Mouse (Mus musculus) ES-E14 (cell line): Measurements from ENCODE around the gene 9130230L23Rik. TPM values are rescaled to one million over a fixed set of nuclear protein-coding genes. Genes with fewer than 3 reads are reported as not detected.

ENCODE experiments used
- DNase-seq: peaks from one replicate; pipeline ENCODE4 v3.0.0-alpha.2; 2013; ENCODE audit warnings: low read depth, low spot score
- H3K27ac ChIP-seq: 2 replicates; pipeline ENCODE4 v1.5.1; 2012; ENCODE audit warnings: low read depth, mild to moderate bottlenecking, low read length, moderate library complexity, mixed read lengths; ENCODE audit not compliant: poor library complexity, insufficient read depth, severe bottlenecking
- H3K36me3 ChIP-seq: 2 replicates; pipeline ENCODE4 v1.6.1; 2012; ENCODE audit warnings: mild to moderate bottlenecking, low read length, moderate library complexity, mixed read lengths; ENCODE audit not compliant: control insufficient read depth, poor library complexity, insufficient read depth, severe bottlenecking
- H3K4me1 ChIP-seq, 2 experiments: fragments of 150-350 bp in 1 of 2; sonication (generic) in 1 of 2; 2 replicates each; pipeline ENCODE4 v1.6.1; 2012; ENCODE audit warnings: low read length in 2 of 2, mild to moderate bottlenecking in 1 of 2, mixed read lengths in 1 of 2; ENCODE audit not compliant: control insufficient read depth in 2 of 2, insufficient read depth in 2 of 2, poor library complexity in 1 of 2
- H3K4me3 ChIP-seq, 2 experiments: fragments of 150-350 bp in 1 of 2; sonication (generic) in 1 of 2; 2 replicates each; pipeline ENCODE4 v1.5.1; 2012; ENCODE audit warnings: low read length in 2 of 2, low read depth in 1 of 2, mild to moderate bottlenecking in 1 of 2, mixed read lengths in 1 of 2; ENCODE audit not compliant: insufficient read depth in 1 of 2, poor library complexity in 1 of 2, severe bottlenecking in 1 of 2
- H3K9ac ChIP-seq: 2 replicates; pipeline ENCODE4 v1.6.1; 2012; ENCODE audit warnings: low read depth, mild to moderate bottlenecking, low read length, mixed read lengths; ENCODE audit not compliant: poor library complexity, insufficient read depth, severe bottlenecking
- H3K9me3 ChIP-seq: fragments of 150-350 bp; sonication (generic); 2 replicates; pipeline ENCODE4 v1.6.1; 2012; ENCODE audit warnings: low read depth, mild to moderate bottlenecking, low read length; ENCODE audit not compliant: control insufficient read depth, insufficient read depth
- CHD2 ChIP-seq: IDR thresholded peaks from 2 replicates; pipeline ENCODE4 v1.6.1; 2014; ENCODE audit warnings: mild to moderate bottlenecking, low read depth, low read length, inconsistent platforms
- HCFC1 ChIP-seq: IDR thresholded peaks from 2 replicates; pipeline ENCODE4 v1.6.1; 2012; ENCODE audit warnings: low read length, inconsistent platforms, borderline replicate concordance; ENCODE audit not compliant: insufficient read depth
- MAFK ChIP-seq: IDR thresholded peaks from 2 replicates; pipeline ENCODE4 v1.6.1; 2014; ENCODE audit warnings: mild to moderate bottlenecking, low read depth, low read length, inconsistent platforms; ENCODE audit not compliant: insufficient read depth
- ZC3H11A ChIP-seq: IDR thresholded peaks from 2 replicates; pipeline ENCODE4 v1.6.1; 2012; ENCODE audit warnings: low read depth, mild to moderate bottlenecking, inconsistent platforms, low read length, borderline replicate concordance
- ZNF384 ChIP-seq: IDR thresholded peaks from 2 replicates; pipeline ENCODE4 v1.6.1; 2012; ENCODE audit warnings: low read depth, low read length, inconsistent platforms
- in situ Hi-C, 2 experiments: fragments of 600-800 bp; cut with MboI; formaldehyde crosslinking; loops; one replicate each; pipeline ENCODE4 v1.15.1; 2025; ENCODE audit warnings: low sequenced_read_pairs in 2 of 2, inconsistent platforms in 1 of 2; ENCODE audit not compliant: unreplicated experiment in 2 of 2
- total RNA-seq: library from RNA; depleted of rRNA; stranded (reverse); fragments of 300-350 nt; gene quantifications from 2 replicates; pipeline ENCODE4 v1.2.3, GENCODE M21; 2012

The 9130230L23Rik gene
- total RNA-seq, 1 experiment = 0.36 TPM

GRCm38 (mm10) chr5:66031699-66032098 lies 27.6 kb upstream of the 9130230L23Rik start:
- no peak for DNase-seq
- TF ChIP-seq CHD2 (no peak), HCFC1 (no peak), ZC3H11A (no peak), ZNF384 (no peak), MAFK (no peak)
- Histone ChIP-seq H3K9me3 (no peaks in the 10 kb centered on the region), H3K27ac (no peak overlapping the region), H3K4me1 (peaks cover 0 to 4% of the 10 kb centered on the region in 2 experiments; a peak in 1 of 4 replicates), H3K36me3 (peaks cover 3% of the 10 kb centered on the region; the same call in 1 of the 2 replicates), H3K4me3 (no peak overlapping the region), H3K9ac (no peak overlapping the region)
- in situ Hi-C loops = no loop called here

GRCm38 (mm10) chr5:66028232-66028631 lies 24.1 kb upstream of the 9130230L23Rik start:
- Histone ChIP-seq H3K4me1 (peaks cover 0 to 3% of the 10 kb centered on the region in 2 experiments; a peak in 1 of 4 replicates), H3K36me3 (peaks cover 12% of the 10 kb centered on the region; the same call in 1 of the 2 replicates), H3K9me3 (no peaks in the 10 kb centered on the region), H3K9ac (no peak overlapping the region), H3K27ac (no peak overlapping the region), H3K4me3 (no peak overlapping the region)
- TF ChIP-seq CHD2 (no peak), ZC3H11A (no peak), MAFK (no peak), HCFC1 (no peak), ZNF384 (no peak)
- no peak for DNase-seq
- in situ Hi-C loops = no loop called here

- H3K4me3 ChIP-seq = peak overlapping the region in 1 of 2 experiments; percentile 37; a peak in 3 of 4 replicates
- no peak overlapping the region for H3K27ac ChIP-seq
- no peak overlapping the region for H3K9ac ChIP-seq
- peaks cover 12% of the 10 kb centered on the region; the same call in 1 of the 2 replicates for H3K36me3 ChIP-seq
- no peaks in the 10 kb centered on the region for H3K9me3 ChIP-seq
- DNase-seq = no peak
- TF ChIP-seq ZNF384 (peak; percentile 54; the same call in 1 of the 2 replicates), CHD2 (no peak)
- H3K4me1 ChIP-seq = peaks cover 0 to 3% of the 10 kb centered on the region in 2 experiments; a peak in 1 of 4 replicates
- in situ Hi-C loops = no loop called here
Observed at GRCm38 (mm10) chr5:66027206-66027605, 23.1 kb upstream of the 9130230L23Rik start.

- TF ChIP-seq HCFC1 (no peak), CHD2 (no peak), MAFK (no peak), ZNF384 (no peak), ZC3H11A (no peak)
- Histone ChIP-seq H3K9me3 (no peaks in the 10 kb centered on the region), H3K9ac (no peak overlapping the region), H3K36me3 (peaks cover 12% of the 10 kb centered on the region; the same call in 1 of the 2 replicates), H3K4me3 (peak overlapping the region in 1 of 2 experiments; percentile 37; a peak in 3 of 4 replicates), H3K27ac (no peak overlapping the region), H3K4me1 (peaks cover 0 to 3% of the 10 kb centered on the region in 2 experiments; a peak in 1 of 4 replicates)
- DNase-seq = no peak
- in situ Hi-C loops = no loop called here
Observed at GRCm38 (mm10) chr5:66026796-66027195, 22.7 kb upstream of the 9130230L23Rik start.
